Mouse (Mus musculus) G1E (cell line): Measurements from ENCODE around the gene Gm45844.

Experiments used
- CTCF ChIP-seq: IDR thresholded peaks from 2 replicates; pipeline ENCODE4 v1.5.1; 2012; ENCODE audit warnings: low read depth, low read length, inconsistent platforms, mixed read lengths
- GATA1 ChIP-seq: IDR thresholded peaks from 2 replicates; pipeline ENCODE4 v1.6.1; 2012; ENCODE audit warnings: borderline replicate concordance, low read length, inconsistent platforms, mixed read lengths
- TAL1 ChIP-seq: conservative IDR thresholded peaks from 2 replicates; pipeline ENCODE4 v1.6.1; 2012; ENCODE audit warnings: low read depth, low read length, inconsistent platforms, mixed read lengths

DNA sequence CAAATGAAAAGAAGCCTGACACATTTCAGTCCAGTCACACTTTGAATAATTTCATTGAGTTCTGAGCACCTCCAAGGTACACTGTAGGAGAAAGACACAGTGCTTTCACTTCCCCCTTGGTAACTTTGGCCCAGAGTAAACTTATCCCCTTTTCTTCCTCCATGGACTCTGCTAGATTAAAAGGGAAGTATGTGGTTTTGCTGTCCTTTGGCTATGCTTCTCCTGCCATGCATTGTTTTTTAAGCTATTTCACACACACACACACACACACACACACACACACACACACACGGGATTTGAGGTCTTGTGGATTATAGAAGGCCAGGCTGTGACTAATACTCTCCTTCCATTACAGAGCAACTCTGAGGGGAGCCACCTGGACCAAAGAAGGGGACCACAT lies 3.3 kb upstream of the Gm45844 start:
- TF ChIP-seq CTCF (no peak), GATA1 (no peak), TAL1 (no peak)
